11 mouse cellular contexts compared by ENCODE assay signal in genomic region chr11:102211936-102212341, GRCm38 (mm10). TPM values are rescaled to one million over a fixed set of nuclear protein-coding genes. Genes with fewer than 3 reads are reported as not detected.
A peak's percentile ranks its signal among the peaks of the same experiment; 100 is the strongest.
DNase-seq lines count a peak whose midpoint lies in the region; ATAC-seq and TF ChIP-seq lines count a peak whose summit lies in the region.
"Had no signal": no experiment of that assay in that cellular context is flagged by ENCODE, and none has a peak within 500 bp of the region (broad histone marks: within the 10 kb centered on the region; RNA-seq: fewer than 3 reads in every experiment).

No protein-coding gene starts in this region.

- no peaks in the 10 kb centered on the region for H3K27me3 ChIP-seq in forebrain, postnatal 0 days (ENCODE audit: insufficient read depth, low read length)
- H3K27me3 ChIP-seq in forebrain, embryonic 15.5 days: no peaks in the 10 kb centered on the region
- H3K27me3 ChIP-seq in limb, embryonic 15.5 days: no peaks in the 10 kb centered on the region
- no peaks in the 10 kb centered on the region for H3K27me3 ChIP-seq in hindbrain, embryonic 11.5 days (ENCODE audit: control insufficient read depth, insufficient read depth, low read length)

- no peak for ATAC-seq in forebrain, postnatal 0 days
- ATAC-seq in forebrain, embryonic 15.5 days (replicated peaks): no peak
- no peak for ATAC-seq in limb, embryonic 15.5 days (ENCODE audit: insufficient number of reproducible peaks, low FRiP score, low TSS enrichment, low read depth)
- no peak for ATAC-seq in hindbrain, embryonic 11.5 days (ENCODE audit: low FRiP score)

- H3K36me3 ChIP-seq in forebrain, postnatal 0 days (ENCODE audit: insufficient read depth): peaks cover 5% of the 10 kb centered on the region; the same call in 1 of the 2 replicates
- H3K36me3 ChIP-seq in forebrain, embryonic 15.5 days: peaks cover 3% of the 10 kb centered on the region; the same call in 1 of the 2 replicates
- H3K36me3 ChIP-seq in limb, embryonic 15.5 days: peaks cover 11% of the 10 kb centered on the region
- 0 out of 2 replicates have a peak, but pooled peaks cover under 1% of the 10 kb centered on the region for H3K36me3 ChIP-seq in hindbrain, embryonic 11.5 days (ENCODE audit: control insufficient read depth, insufficient read depth, low read length)

- WGBS in forebrain, postnatal 0 days: 39% methylated on average over 18 of the region's 18 CpGs
- 47% methylated on average over 18 of the region's 18 CpGs for WGBS in forebrain, embryonic 15.5 days
- WGBS in limb, embryonic 15.5 days: 35% methylated on average over 18 of the region's 18 CpGs
- whole genome bisulfite sequencing in hindbrain, embryonic 11.5 days: 79% methylated on average over 18 of the region's 18 CpGs

- no peaks in the 10 kb centered on the region for H3K9me3 ChIP-seq in forebrain, postnatal 0 days (ENCODE audit: low read length)
- H3K9me3 ChIP-seq in forebrain, embryonic 15.5 days: no peaks in the 10 kb centered on the region
- no peaks in the 10 kb centered on the region for H3K9me3 ChIP-seq in limb, embryonic 15.5 days
- no peaks in the 10 kb centered on the region for H3K9me3 ChIP-seq in hindbrain, embryonic 11.5 days (ENCODE audit: control insufficient read depth, low read length)

- TF ChIP-seq CTCF in forebrain, postnatal 0 days (IDR thresholded peaks at IDR 0.05; ENCODE audit: low read depth): no peak
- no peak for TF ChIP-seq CTCF in layer of hippocampus, adult 2 months (conservative IDR thresholded peaks at IDR 0.05)

- H3K9ac ChIP-seq in forebrain, postnatal 0 days: no peak overlapping the region
- H3K9ac ChIP-seq in forebrain, embryonic 15.5 days (replicated peaks): no peak overlapping the region
- H3K9ac ChIP-seq in limb, embryonic 15.5 days: no peak overlapping the region
- H3K9ac ChIP-seq in hindbrain, embryonic 11.5 days (ENCODE audit: low read depth, low read length): no peak overlapping the region

- peaks cover 33% of the 10 kb centered on the region for H3K4me1 ChIP-seq in forebrain, postnatal 0 days (ENCODE audit: insufficient read depth)
- H3K4me1 ChIP-seq in forebrain, embryonic 15.5 days: peaks cover 82% of the 10 kb centered on the region
- H3K4me1 ChIP-seq in limb, embryonic 15.5 days: peaks cover 85% of the 10 kb centered on the region
- H3K4me1 ChIP-seq in hindbrain, embryonic 11.5 days (replicated peaks; ENCODE audit: control insufficient read depth, insufficient read depth, low read length): peaks cover 12% of the 10 kb centered on the region

- peak overlapping the region; percentile 45; the same call in 1 of the 2 replicates for H3K27ac ChIP-seq in forebrain, postnatal 0 days (ENCODE audit: low read depth, low read length)
- H3K27ac ChIP-seq in forebrain, embryonic 15.5 days (replicated peaks): no peak overlapping the region
- 0 out of 2 replicates have a peak overlapping the region, but pooled peaks have one; percentile 18 for H3K27ac ChIP-seq in layer of hippocampus, adult 2 months
- H3K27ac ChIP-seq in limb, embryonic 15.5 days: peak overlapping the region; percentile 54; the same call in 1 of the 2 replicates
- no peak overlapping the region for H3K27ac ChIP-seq in hindbrain, embryonic 11.5 days (ENCODE audit: low read depth, low read length)

- no peak for DNase-seq in forebrain, postnatal 0 days
- no peak for DNase-seq in layer of hippocampus, adult 2 months (ENCODE audit: low spot score in 2 of 2)
- DNase-seq in layer of hippocampus, postnatal 36 days: no peak
- peak; percentile 72 for DNase-seq in fat pad, adult 2 months (ENCODE audit: extremely low read depth, low read depth, low spot score)
- no peak for DNase-seq in adrenal gland, postnatal 25 days
- DNase-seq in hindbrain, embryonic 11.5 days (ENCODE audit: low spot score): no peak
- DNase-seq: left cerebral cortex, postnatal 4 days; right cerebral cortex, postnatal 14 days; thymus, adult 18-20 months had no signal

- H3K4me2 ChIP-seq in forebrain, postnatal 0 days (ENCODE audit: low read depth): no peak overlapping the region
- no peak overlapping the region for H3K4me2 ChIP-seq in forebrain, embryonic 15.5 days (replicated peaks)
- H3K4me2 ChIP-seq in limb, embryonic 15.5 days: no peak overlapping the region
- H3K4me2 ChIP-seq in hindbrain, embryonic 11.5 days (replicated peaks; ENCODE audit: low read depth, low read length): no peak overlapping the region

- H3K4me3 ChIP-seq in forebrain, postnatal 0 days (ENCODE audit: low read depth, low read length): no peak overlapping the region
- H3K4me3 ChIP-seq in forebrain, embryonic 15.5 days: no peak overlapping the region
- H3K4me3 ChIP-seq in layer of hippocampus, adult 2 months: no peak overlapping the region
- no peak overlapping the region for H3K4me3 ChIP-seq in limb, embryonic 15.5 days
- H3K4me3 ChIP-seq in hindbrain, embryonic 11.5 days (ENCODE audit: low read depth, low read length): no peak overlapping the region

RNA-seq across cellular contexts. Expression of gene Hdac5, which starts 18.0 kb away (rescaled TPM):
- total RNA-seq in forebrain, postnatal 0 days (2014; rRNA removed): 170 and 209 TPM in 2 replicates
- polyA plus RNA-seq in forebrain, postnatal 0 days (2015; fragmentation: Nextera tagmentation; extraction: Ambion mirVana): 67.1 and 69.4 TPM in 2 replicates
- 127 and 129 TPM in 2 replicates for polyA plus RNA-seq in forebrain, embryonic 15.5 days (2015; fragmentation: Nextera tagmentation; extraction: Ambion mirVana)
- total RNA-seq in layer of hippocampus, adult 2 months (2021): 100 to 1,000 TPM; 233 to 243 TPM
- total RNA-seq in layer of hippocampus, postnatal 36 days (2021): 100 to 1,000 TPM; 227 to 234 TPM
- polyA plus RNA-seq in limb, embryonic 15.5 days (2015; fragmentation: Nextera tagmentation; extraction: Ambion mirVana): 94.1 and 96.7 TPM in 2 replicates
- 79.9 and 117 TPM in 2 replicates for total RNA-seq in adrenal gland, postnatal 25 days (2021)
- polyA plus RNA-seq in hindbrain, embryonic 11.5 days (2014; fragmentation: Nextera tagmentation; extraction: Ambion mirVana): 32.2 and 36.6 TPM in 2 replicates

RNA-seq across cellular contexts. Expression of gene G6pc3, which starts 22.5 kb away (rescaled TPM):
- 27.3 and 32.1 TPM in 2 replicates for total RNA-seq in forebrain, postnatal 0 days (2014; rRNA removed)
- polyA plus RNA-seq in forebrain, postnatal 0 days (2015; fragmentation: Nextera tagmentation; extraction: Ambion mirVana): 27.4 and 32.0 TPM in 2 replicates
- 21.5 and 23.7 TPM in 2 replicates for polyA plus RNA-seq in forebrain, embryonic 15.5 days (2015; fragmentation: Nextera tagmentation; extraction: Ambion mirVana)
- total RNA-seq in layer of hippocampus, adult 2 months (2021): 10 to 100 TPM; 58.2 to 59.7 TPM
- 10 to 100 TPM; 52.0 to 58.5 TPM for total RNA-seq in layer of hippocampus, postnatal 36 days (2021)
- 25.1 and 27.6 TPM in 2 replicates for polyA plus RNA-seq in limb, embryonic 15.5 days (2015; fragmentation: Nextera tagmentation; extraction: Ambion mirVana)
- total RNA-seq in adrenal gland, postnatal 25 days (2021): 132 and 143 TPM in 2 replicates
- 28.8 and 31.9 TPM in 2 replicates for polyA plus RNA-seq in hindbrain, embryonic 11.5 days (2014; fragmentation: Nextera tagmentation; extraction: Ambion mirVana)

RNA-seq across cellular contexts. Expression of gene Lsm12, which starts 26.8 kb away (rescaled TPM):
- total RNA-seq in forebrain, postnatal 0 days (2014; rRNA removed): 76.7 and 86.4 TPM in 2 replicates
- 145 and 154 TPM in 2 replicates for polyA plus RNA-seq in forebrain, postnatal 0 days (2015; fragmentation: Nextera tagmentation; extraction: Ambion mirVana)
- 114 and 118 TPM in 2 replicates for polyA plus RNA-seq in forebrain, embryonic 15.5 days (2015; fragmentation: Nextera tagmentation; extraction: Ambion mirVana)
- 10 to 100 TPM; 56.6 to 56.9 TPM for total RNA-seq in layer of hippocampus, adult 2 months (2021)
- total RNA-seq in layer of hippocampus, postnatal 36 days (2021): 10 to 100 TPM; 59.4 to 60.8 TPM
- 119 and 130 TPM in 2 replicates for polyA plus RNA-seq in limb, embryonic 15.5 days (2015; fragmentation: Nextera tagmentation; extraction: Ambion mirVana)
- 72.6 and 92.6 TPM in 2 replicates for total RNA-seq in adrenal gland, postnatal 25 days (2021)
- polyA plus RNA-seq in hindbrain, embryonic 11.5 days (2014; fragmentation: Nextera tagmentation; extraction: Ambion mirVana): 76.0 and 80.1 TPM in 2 replicates

RNA-seq across cellular contexts. Expression of gene BC030867, which starts 36.7 kb away (rescaled TPM):
- 0.62 and 1.0 TPM in 2 replicates for total RNA-seq in forebrain, postnatal 0 days (2014; rRNA removed)
- polyA plus RNA-seq in forebrain, postnatal 0 days (2015; fragmentation: Nextera tagmentation; extraction: Ambion mirVana): 1.5 and 1.6 TPM in 2 replicates
- 5.6 and 7.0 TPM in 2 replicates for polyA plus RNA-seq in forebrain, embryonic 15.5 days (2015; fragmentation: Nextera tagmentation; extraction: Ambion mirVana)
- 1 to 10 TPM; 1.0 to 1.1 TPM for total RNA-seq in layer of hippocampus, adult 2 months (2021)
- total RNA-seq in layer of hippocampus, postnatal 36 days (2021): 1 to 10 TPM in 1 of 2 experiments, under 1 TPM in 1; 0.58 to 1.5 TPM
- 13.0 and 13.8 TPM in 2 replicates for polyA plus RNA-seq in limb, embryonic 15.5 days (2015; fragmentation: Nextera tagmentation; extraction: Ambion mirVana)
- total RNA-seq in adrenal gland, postnatal 25 days (2021): 1.3 and 1.5 TPM in 2 replicates
- polyA plus RNA-seq in hindbrain, embryonic 11.5 days (2014; fragmentation: Nextera tagmentation; extraction: Ambion mirVana): 13.2 and 14.0 TPM in 2 replicates

RNA-seq across cellular contexts. Expression of gene Tmem101, which starts 55.7 kb away (rescaled TPM):
- 42.1 and 44.4 TPM in 2 replicates for total RNA-seq in forebrain, postnatal 0 days (2014; rRNA removed)
- 34.1 and 38.2 TPM in 2 replicates for polyA plus RNA-seq in forebrain, postnatal 0 days (2015; fragmentation: Nextera tagmentation; extraction: Ambion mirVana)
- 37.4 and 41.6 TPM in 2 replicates for polyA plus RNA-seq in forebrain, embryonic 15.5 days (2015; fragmentation: Nextera tagmentation; extraction: Ambion mirVana)
- 10 to 100 TPM; 26.5 to 27.1 TPM for total RNA-seq in layer of hippocampus, adult 2 months (2021)
- 10 to 100 TPM; 29.5 to 30.6 TPM for total RNA-seq in layer of hippocampus, postnatal 36 days (2021)
- 37.5 and 40.3 TPM in 2 replicates for polyA plus RNA-seq in limb, embryonic 15.5 days (2015; fragmentation: Nextera tagmentation; extraction: Ambion mirVana)
- total RNA-seq in adrenal gland, postnatal 25 days (2021): 14.2 and 22.1 TPM in 2 replicates
- 33.2 and 34.4 TPM in 2 replicates for polyA plus RNA-seq in hindbrain, embryonic 11.5 days (2014; fragmentation: Nextera tagmentation; extraction: Ambion mirVana)

Comparison
In these comparisons a context has a peak if more than half of its experiments do, and no peak if none do; other contexts are left out.
1. H3K27ac ChIP-seq: peak in forebrain, postnatal 0 days (single experiment), layer of hippocampus, adult 2 months (single experiment) and limb, embryonic 15.5 days (single experiment); none in forebrain, embryonic 15.5 days (single experiment) and hindbrain, embryonic 11.5 days (single experiment).